Mouse (Mus musculus): ENCODE data around the gene Sept9. TPM values are rescaled to one million over a fixed set of nuclear protein-coding genes. Genes with fewer than 3 reads are reported as not detected.

The Sept9 gene
- polyA plus RNA-seq (2014; fragmentation: Nextera tagmentation; extraction: Ambion mirVana) = 111 and 117 TPM in 2 replicates

GRCm38 (mm10) chr11:117199282-117200175 lies at the start of gene Sept9:
Gene Sept9, plus strand, starts transcription at chr11:117199661.
- Histone ChIP-seq H3K4me1 (replicated peaks; ENCODE audit: control insufficient read depth, insufficient read depth, low read length) (peaks cover 11% of the 10 kb centered on the region), H3K27me3 (replicated peaks; ENCODE audit: control insufficient read depth, insufficient read depth, low read length) (peaks cover 47% of the 10 kb centered on the region), H3K36me3 (ENCODE audit: control insufficient read depth, insufficient read depth, low read length) (no peaks in the 10 kb centered on the region), H3K4me2 (peak within 1 kb of the TSS; percentile 80), H3K9me3 (ENCODE audit: control insufficient read depth, low read length) (no peaks in the 10 kb centered on the region), H3K27ac (ENCODE audit: low read depth, low read length) (no peak within 1 kb of the TSS; the same call in 1 of the 2 replicates), H3K4me3 (ENCODE audit: low read depth, low read length) (peak within 1 kb of the TSS; percentile 55), H3K9ac (ENCODE audit: low read depth, low read length) (peak within 1 kb of the TSS; percentile 53)
- WGBS = 4% methylated on average over 58 of the region's 70 CpGs
- ATAC-seq (replicated peaks; ENCODE audit: low FRiP score) (no peak), DNase-seq (ENCODE audit: low spot score) (peak; percentile 47)

- no peaks in the 10 kb centered on the region for H3K27me3 ChIP-seq (replicated peaks; ENCODE audit: control insufficient read depth, insufficient read depth, low read length)
- H3K9me3 ChIP-seq (ENCODE audit: control insufficient read depth, low read length) = no peaks in the 10 kb centered on the region
- DNase-seq (ENCODE audit: low spot score) (no peak), ATAC-seq (replicated peaks; ENCODE audit: low FRiP score) (no peak)
- 73% methylated on average over 9 of the region's 9 CpGs for WGBS
- 0 out of 2 replicates have a peak, but pooled peaks cover 3% of the 10 kb centered on the region for H3K4me1 ChIP-seq (replicated peaks; ENCODE audit: control insufficient read depth, insufficient read depth, low read length)
- no peak overlapping the region for H3K4me2 ChIP-seq
- peaks cover 21% of the 10 kb centered on the region for H3K36me3 ChIP-seq (ENCODE audit: control insufficient read depth, insufficient read depth, low read length)
- no peak overlapping the region for H3K9ac ChIP-seq (ENCODE audit: low read depth, low read length)
- H3K4me3 ChIP-seq (ENCODE audit: low read depth, low read length) = no peak overlapping the region
- no peak overlapping the region for H3K27ac ChIP-seq (ENCODE audit: low read depth, low read length)
Observed at GRCm38 (mm10) chr11:117150467-117150966, 48.9 kb upstream of the Sept9 start.

- peaks cover 21% of the 10 kb centered on the region for H3K36me3 ChIP-seq (ENCODE audit: control insufficient read depth, insufficient read depth, low read length)
- no peak overlapping the region for H3K27ac ChIP-seq (ENCODE audit: low read depth, low read length)
- H3K9ac ChIP-seq (ENCODE audit: low read depth, low read length) = no peak overlapping the region
- H3K9me3 ChIP-seq (ENCODE audit: control insufficient read depth, low read length) = no peaks in the 10 kb centered on the region
- no peak overlapping the region for H3K4me2 ChIP-seq
- no peaks in the 10 kb centered on the region for H3K27me3 ChIP-seq (replicated peaks; ENCODE audit: control insufficient read depth, insufficient read depth, low read length)
- no peak for DNase-seq (ENCODE audit: low spot score)
- peaks cover 7% of the 10 kb centered on the region for H3K4me1 ChIP-seq (replicated peaks; ENCODE audit: control insufficient read depth, insufficient read depth, low read length)
- H3K4me3 ChIP-seq (ENCODE audit: low read depth, low read length) = no peak overlapping the region
- WGBS = 92% methylated on average over 7 of the region's 7 CpGs
- ATAC-seq (replicated peaks; ENCODE audit: low FRiP score) = no peak
Observed at GRCm38 (mm10) chr11:117151461-117151860, 48.0 kb upstream of the Sept9 start.

GRCm38 (mm10) chr11:117152541-117152940 lies 46.9 kb upstream of the Sept9 start:
- Histone ChIP-seq H3K9me3 (ENCODE audit: control insufficient read depth, low read length) (no peaks in the 10 kb centered on the region), H3K27me3 (replicated peaks; ENCODE audit: control insufficient read depth, insufficient read depth, low read length) (no peaks in the 10 kb centered on the region), H3K27ac (ENCODE audit: low read depth, low read length) (no peak overlapping the region), H3K9ac (ENCODE audit: low read depth, low read length) (no peak overlapping the region), H3K36me3 (ENCODE audit: control insufficient read depth, insufficient read depth, low read length) (peaks cover 21% of the 10 kb centered on the region), H3K4me1 (replicated peaks; ENCODE audit: control insufficient read depth, insufficient read depth, low read length) (peaks cover 7% of the 10 kb centered on the region), H3K4me3 (ENCODE audit: low read depth, low read length) (no peak overlapping the region), H3K4me2 (no peak overlapping the region)
- DNase-seq (ENCODE audit: low spot score) (no peak), ATAC-seq (replicated peaks; ENCODE audit: low FRiP score) (no peak)
- 87% methylated on average over 6 of the region's 6 CpGs for WGBS

- Histone ChIP-seq H3K4me3 (ENCODE audit: low read depth, low read length) (no peak overlapping the region), H3K27ac (ENCODE audit: low read depth, low read length) (no peak overlapping the region), H3K9me3 (ENCODE audit: control insufficient read depth, low read length) (no peaks in the 10 kb centered on the region), H3K36me3 (ENCODE audit: control insufficient read depth, insufficient read depth, low read length) (peaks cover 19% of the 10 kb centered on the region), H3K9ac (ENCODE audit: low read depth, low read length) (no peak overlapping the region), H3K4me2 (no peak overlapping the region), H3K27me3 (replicated peaks; ENCODE audit: control insufficient read depth, insufficient read depth, low read length) (no peaks in the 10 kb centered on the region), H3K4me1 (replicated peaks; ENCODE audit: control insufficient read depth, insufficient read depth, low read length) (peaks cover 7% of the 10 kb centered on the region)
- ATAC-seq (replicated peaks; ENCODE audit: low FRiP score) (no peak), DNase-seq (ENCODE audit: low spot score) (no peak)
- WGBS = 80% methylated on average over 9 of the region's 9 CpGs
Observed at GRCm38 (mm10) chr11:117153553-117153952, 45.9 kb upstream of the Sept9 start.

GRCm38 (mm10) chr11:117154088-117154815 lies 45.2 kb upstream of the Sept9 start:
- DNase-seq (ENCODE audit: low spot score) (no peak), ATAC-seq (replicated peaks; ENCODE audit: low FRiP score) (no peak)
- Histone ChIP-seq H3K9me3 (ENCODE audit: control insufficient read depth, low read length) (no peaks in the 10 kb centered on the region), H3K4me2 (no peak overlapping the region), H3K9ac (ENCODE audit: low read depth, low read length) (no peak overlapping the region), H3K27ac (ENCODE audit: low read depth, low read length) (no peak overlapping the region), H3K27me3 (replicated peaks; ENCODE audit: control insufficient read depth, insufficient read depth, low read length) (no peaks in the 10 kb centered on the region), H3K4me1 (replicated peaks; ENCODE audit: control insufficient read depth, insufficient read depth, low read length) (peaks cover 7% of the 10 kb centered on the region), H3K4me3 (ENCODE audit: low read depth, low read length) (no peak overlapping the region), H3K36me3 (ENCODE audit: control insufficient read depth, insufficient read depth, low read length) (peaks cover 19% of the 10 kb centered on the region)
- whole genome bisulfite sequencing = 49% methylated on average over 7 of the region's 7 CpGs

- peak; percentile 33; the same call in 1 of the 2 replicates for ATAC-seq (replicated peaks; ENCODE audit: low FRiP score)
- Histone ChIP-seq H3K4me3 (ENCODE audit: low read depth, low read length) (no peak overlapping the region), H3K9me3 (ENCODE audit: control insufficient read depth, low read length) (no peaks in the 10 kb centered on the region), H3K4me2 (no peak overlapping the region), H3K27me3 (replicated peaks; ENCODE audit: control insufficient read depth, insufficient read depth, low read length) (no peaks in the 10 kb centered on the region), H3K9ac (ENCODE audit: low read depth, low read length) (no peak overlapping the region), H3K27ac (ENCODE audit: low read depth, low read length) (no peak overlapping the region), H3K36me3 (ENCODE audit: control insufficient read depth, insufficient read depth, low read length) (peaks cover 5% of the 10 kb centered on the region; the same call in 1 of the 2 replicates), H3K4me1 (replicated peaks; ENCODE audit: control insufficient read depth, insufficient read depth, low read length) (peaks cover 7% of the 10 kb centered on the region)
- 32% methylated on average over 15 of the region's 15 CpGs for WGBS
- peak; percentile 62 for DNase-seq (ENCODE audit: low spot score)
Observed at GRCm38 (mm10) chr11:117156725-117157124, 42.7 kb upstream of the Sept9 start.

- ATAC-seq (replicated peaks; ENCODE audit: low FRiP score) = no peak
- peaks cover 7% of the 10 kb centered on the region for H3K4me1 ChIP-seq (replicated peaks; ENCODE audit: control insufficient read depth, insufficient read depth, low read length)
- DNase-seq (ENCODE audit: low spot score) = no peak
- no peaks in the 10 kb centered on the region for H3K9me3 ChIP-seq (ENCODE audit: control insufficient read depth, low read length)
- H3K36me3 ChIP-seq (ENCODE audit: control insufficient read depth, insufficient read depth, low read length) = peaks cover 5% of the 10 kb centered on the region; the same call in 1 of the 2 replicates
- no peak overlapping the region for H3K9ac ChIP-seq (ENCODE audit: low read depth, low read length)
- H3K4me2 ChIP-seq = no peak overlapping the region
- no peak overlapping the region for H3K4me3 ChIP-seq (ENCODE audit: low read depth, low read length)
- WGBS = 85% methylated on average over 11 of the region's 11 CpGs
- no peaks in the 10 kb centered on the region for H3K27me3 ChIP-seq (replicated peaks; ENCODE audit: control insufficient read depth, insufficient read depth, low read length)
- H3K27ac ChIP-seq (ENCODE audit: low read depth, low read length) = no peak overlapping the region
Observed at GRCm38 (mm10) chr11:117158343-117158742, 41.1 kb upstream of the Sept9 start.
